Mouse (Mus musculus): ENCODE data around the gene Swsap1.
A peak's percentile ranks its signal among the peaks of the same experiment; 100 is the strongest.

The Swsap1 gene

GRCm38 (mm10) chr9:22001633-22002032, 46.1 kb downstream of the Swsap1 start:
- Histone ChIP-seq H3K36me3 (ENCODE audit: control insufficient read depth, insufficient read depth, low read length, poor library complexity, severe bottlenecking) (peaks cover 3% of the 10 kb centered on the region), H3K27me3 (ENCODE audit: control insufficient read depth, insufficient read depth, low read length, poor library complexity, severe bottlenecking) (no peaks in the 10 kb centered on the region)
- no peak for DNase-seq (ENCODE audit: low read depth, low spot score)

GRCm38 (mm10) chr9:22002194-22003162, 46.9 kb downstream of the Swsap1 start, which contains the start of the genes Ccdc151 and Prkcsh:
Ccdc151 (minus strand) TSS chr9:22002634.
Prkcsh (plus strand) TSS chr9:22002806.
- DNase-seq (ENCODE audit: low read depth, low spot score), result peak; percentile 100
- Histone ChIP-seq H3K27me3 (ENCODE audit: control insufficient read depth, insufficient read depth, low read length, poor library complexity, severe bottlenecking) (no peaks in the 10 kb centered on the region), H3K36me3 (ENCODE audit: control insufficient read depth, insufficient read depth, low read length, poor library complexity, severe bottlenecking) (peaks cover 5% of the 10 kb centered on the region)

GRCm38 (mm10) chr9:22003163-22003554, 47.6 kb downstream of the Swsap1 start:
- Histone ChIP-seq H3K36me3 (ENCODE audit: control insufficient read depth, insufficient read depth, low read length, poor library complexity, severe bottlenecking) (peaks cover 5% of the 10 kb centered on the region), H3K27me3 (ENCODE audit: control insufficient read depth, insufficient read depth, low read length, poor library complexity, severe bottlenecking) (no peaks in the 10 kb centered on the region)
- DNase-seq (ENCODE audit: low read depth, low spot score), result no peak

- no peak for DNase-seq (ENCODE audit: low read depth, low spot score)
- Histone ChIP-seq H3K27me3 (ENCODE audit: control insufficient read depth, insufficient read depth, low read length, poor library complexity, severe bottlenecking) (no peaks in the 10 kb centered on the region), H3K36me3 (ENCODE audit: control insufficient read depth, insufficient read depth, low read length, poor library complexity, severe bottlenecking) (peaks cover 5% of the 10 kb centered on the region)
Observed at GRCm38 (mm10) chr9:22004546-22004945, 49.0 kb downstream of the Swsap1 start.

All from splenic B cell, adult 2 months (primary cell).